17 mouse cellular contexts compared by ENCODE assay signal in the genomic region with DNA sequence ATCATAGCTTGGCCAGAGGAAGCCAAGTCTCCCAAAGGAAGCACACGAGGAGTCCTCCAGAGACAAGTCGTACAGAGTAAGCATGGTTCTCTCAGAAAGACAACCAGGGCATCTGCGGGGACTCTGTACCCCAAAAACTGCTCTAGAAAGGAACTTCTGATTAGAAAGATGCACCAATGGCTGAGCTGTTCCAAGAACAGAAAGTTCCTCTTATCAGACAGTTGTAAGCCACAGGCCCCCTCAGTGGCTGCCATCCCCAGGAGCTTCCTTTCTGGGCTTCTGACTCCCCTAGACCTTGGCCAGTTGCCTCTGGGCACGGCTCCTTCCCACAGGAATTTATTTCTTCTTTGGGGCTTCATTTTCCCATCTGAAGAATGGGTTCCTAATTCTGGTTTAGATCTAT. TPM values are rescaled to one million over a fixed set of nuclear protein-coding genes. Genes with fewer than 3 reads are reported as not detected.
DNase-seq lines count a peak whose midpoint lies in the region; ATAC-seq and TF ChIP-seq lines count a peak whose summit lies in the region.
"Had no signal": no experiment of that assay in that cellular context is flagged by ENCODE, and none has a peak within 500 bp of the region (broad histone marks: within the 10 kb centered on the region; RNA-seq: fewer than 3 reads in every experiment).

No protein-coding gene starts in this region.

- TF ChIP-seq POLR2A in small intestine, adult 2 months (IDR thresholded peaks at IDR 0.05; ENCODE audit: low read depth, low read length): no peak

- no peak for TF ChIP-seq CTCF in small intestine, adult 2 months (IDR thresholded peaks at IDR 0.05; ENCODE audit: extremely low read depth, insufficient read length, insufficient replicate concordance, low read depth, low read length)
- no peak for TF ChIP-seq CTCF in left cerebral cortex, adult 2 months (IDR thresholded peaks at IDR 0.05)

- H3K27me3 ChIP-seq in small intestine, adult 2 months (ENCODE audit: control insufficient read depth, insufficient read depth, low read length): no peaks in the 10 kb centered on the region

- peak; percentile 19 for DNase-seq in layer of hippocampus, adult 9-11 months
- DNase-seq in layer of hippocampus, postnatal 14 days (ENCODE audit: low spot score in 2 of 2): no peak
- DNase-seq in urinary bladder, adult 2 months (ENCODE audit: low spot score): peak; percentile 3
- no peak for DNase-seq in urinary bladder, postnatal 36 days (ENCODE audit: low spot score in 2 of 2)
- no peak for DNase-seq in left cerebral cortex, adult 2 months (ENCODE audit: extremely low spot score in 1 of 2, low spot score in 2 of 2)
- DNase-seq in ovary, postnatal 14 days (ENCODE audit: low spot score): no peak
- DNase-seq: cerebellum, adult 9-11 months; embryo, embryonic 11 days; kidney, adult 8-10 months; lung, embryonic 14.5 days; lung, postnatal 36 days; thymus, postnatal 36 days had no signal

- 55% methylated on average over 4 of the region's 4 CpGs for WGBS in small intestine, adult 2 months

- peak; percentile 61 for ATAC-seq in common myeloid progenitor, adult 5-6 weeks (replicated peaks; ENCODE audit: low read depth, poor library complexity, severe bottlenecking)

- intact Hi-C loops in left cerebral cortex, adult 2 months (cut with DNase I): no loop called here

- 0 out of 2 replicates have a peak overlapping the region, but pooled peaks have one; percentile 12 for H3K27ac ChIP-seq in small intestine, adult 2 months (ENCODE audit: insufficient read depth, low read depth, low read length)
- H3K27ac ChIP-seq in left cerebral cortex, adult 2 months: no peak overlapping the region
- H3K27ac ChIP-seq: hindbrain, embryonic 10.5 days; midbrain, embryonic 12.5 days; neural tube, embryonic 13.5 days had no signal

- no peaks in the 10 kb centered on the region for H3K4me1 ChIP-seq in small intestine, adult 2 months (ENCODE audit: control insufficient read depth, insufficient read depth, insufficient read length, low read length)
- H3K4me1 ChIP-seq: hindbrain, embryonic 10.5 days; midbrain, embryonic 12.5 days; neural tube, embryonic 13.5 days had no signal

- no peak overlapping the region for H3K4me3 ChIP-seq in small intestine, adult 2 months (ENCODE audit: low read depth, low read length)
- no peak overlapping the region for H3K4me3 ChIP-seq in left cerebral cortex, adult 2 months
- H3K4me3 ChIP-seq: hindbrain, embryonic 10.5 days; midbrain, embryonic 12.5 days; neural tube, embryonic 13.5 days had no signal

- H3K36me3 ChIP-seq in small intestine, adult 2 months (ENCODE audit: control insufficient read depth, insufficient read depth, low read length): no peaks in the 10 kb centered on the region
- H3K36me3 ChIP-seq: hindbrain, embryonic 10.5 days; midbrain, embryonic 12.5 days; neural tube, embryonic 13.5 days had no signal

RNA-seq across cellular contexts. Expression of gene Hck, which starts 7.4 kb away (rescaled TPM):
- total RNA-seq in layer of hippocampus, postnatal 14 days (2021): 1 to 10 TPM; 2.2 to 2.4 TPM
- 4.0 and 4.3 TPM in 2 replicates for polyA plus RNA-seq in urinary bladder, adult 2 months (2012; rRNA removed)
- total RNA-seq in common myeloid progenitor, adult 5-6 weeks (2017): 2.2 and 5.9 TPM in 2 replicates
- 16.8 and 31.9 TPM in 2 replicates for polyA plus RNA-seq in small intestine, adult 2 months (2012; rRNA removed)
- total RNA-seq in left cerebral cortex, adult 2 months (2021): 1 to 10 TPM; 2.0 to 2.1 TPM

RNA-seq across cellular contexts. Expression of gene Tm9sf4, which starts 45.4 kb away (rescaled TPM):
- total RNA-seq in layer of hippocampus, postnatal 14 days (2021): 10 to 100 TPM; 93.0 to 93.3 TPM
- 32.9 and 40.1 TPM in 2 replicates for polyA plus RNA-seq in urinary bladder, adult 2 months (2012; rRNA removed)
- total RNA-seq in common myeloid progenitor, adult 5-6 weeks (2017): 80.5 and 106 TPM in 2 replicates
- 18.3 and 27.9 TPM in 2 replicates for polyA plus RNA-seq in small intestine, adult 2 months (2012; rRNA removed)
- 100 to 1,000 TPM; 112 to 118 TPM for total RNA-seq in left cerebral cortex, adult 2 months (2021)

RNA-seq across cellular contexts. Expression of gene Ccm2l, which starts 49.9 kb away (rescaled TPM):
- 1 to 10 TPM; 5.5 to 7.4 TPM for total RNA-seq in layer of hippocampus, postnatal 14 days (2021)
- 12.4 and 15.5 TPM in 2 replicates for polyA plus RNA-seq in urinary bladder, adult 2 months (2012; rRNA removed)
- total RNA-seq in common myeloid progenitor, adult 5-6 weeks (2017): 0.73 TPM in 1 of 2 replicates, not detected in the other
- 6.9 and 9.2 TPM in 2 replicates for polyA plus RNA-seq in small intestine, adult 2 months (2012; rRNA removed)
- total RNA-seq in left cerebral cortex, adult 2 months (2021): 1 to 10 TPM; 5.4 to 6.2 TPM

Comparison
In these comparisons a context has a peak if more than half of its experiments do, and no peak if none do; other contexts are left out.
1. DNase-seq: peak in layer of hippocampus, adult 9-11 months (single experiment) and urinary bladder, adult 2 months (single experiment); none in layer of hippocampus, postnatal 14 days (0 of 2), urinary bladder, postnatal 36 days (0 of 2), left cerebral cortex, adult 2 months (0 of 2) and ovary, postnatal 14 days (single experiment).